Mouse (Mus musculus): ENCODE data around the gene Tnnc2.

Gene Tnnc2

GRCm38 (mm10) chr2:164773229-164773988, 6.4 kb downstream of the Tnnc2 start:
- no peak for DNase-seq (ENCODE audit: low read depth, low spot score)

- no peak for DNase-seq (ENCODE audit: low read depth, low spot score)
Measured at GRCm38 (mm10) chr2:164771123-164771522, 8.6 kb downstream of the Tnnc2 start.

GRCm38 (mm10) chr2:164770279-164770678, 9.5 kb downstream of the Tnnc2 start:
- DNase-seq (ENCODE audit: low read depth, low spot score), result no peak

- DNase-seq (ENCODE audit: low read depth, low spot score), result peak; percentile 96
Measured at GRCm38 (mm10) chr2:164769258-164770037, 10.3 kb downstream of the Tnnc2 start, which contains the start of gene Ube2c. Gene Ube2c (plus strand): TSS chr2:164769898.

- no peak for DNase-seq (ENCODE audit: low read depth, low spot score)
Measured at GRCm38 (mm10) chr2:164767812-164768540, 11.8 kb downstream of the Tnnc2 start.

- DNase-seq (ENCODE audit: low read depth, low spot score), result no peak
Measured at GRCm38 (mm10) chr2:164765841-164766240, 13.9 kb downstream of the Tnnc2 start.

GRCm38 (mm10) chr2:164762593-164762992, 17.2 kb downstream of the Tnnc2 start:
- DNase-seq (ENCODE audit: low read depth, low spot score), result no peak

GRCm38 (mm10) chr2:164761971-164762370, 17.8 kb downstream of the Tnnc2 start:
- DNase-seq (ENCODE audit: low read depth, low spot score), result no peak

GRCm38 (mm10) chr2:164761502-164761901, 18.3 kb downstream of the Tnnc2 start:
- DNase-seq (ENCODE audit: low read depth, low spot score), result no peak

- DNase-seq (ENCODE audit: low read depth, low spot score), result no peak
Measured at GRCm38 (mm10) chr2:164760059-164760833, 19.5 kb downstream of the Tnnc2 start.

- no peak for DNase-seq (ENCODE audit: low read depth, low spot score)
Measured at GRCm38 (mm10) chr2:164758692-164759091, 21.1 kb downstream of the Tnnc2 start.

GRCm38 (mm10) chr2:164757841-164758240, 21.9 kb downstream of the Tnnc2 start:
- no peak for DNase-seq (ENCODE audit: low read depth, low spot score)

GRCm38 (mm10) chr2:164754800-164755199, 25.0 kb downstream of the Tnnc2 start:
- no peak for DNase-seq (ENCODE audit: low read depth, low spot score)

GRCm38 (mm10) chr2:164754105-164754504, 25.7 kb downstream of the Tnnc2 start:
- DNase-seq (ENCODE audit: low read depth, low spot score), result no peak

GRCm38 (mm10) chr2:164752454-164752853, 27.3 kb downstream of the Tnnc2 start:
- DNase-seq (ENCODE audit: low read depth, low spot score), result no peak

- DNase-seq (ENCODE audit: low read depth, low spot score), result no peak
Measured at GRCm38 (mm10) chr2:164748991-164749390, 30.8 kb downstream of the Tnnc2 start.

GRCm38 (mm10) chr2:164748191-164748590, 31.6 kb downstream of the Tnnc2 start:
- DNase-seq (ENCODE audit: low read depth, low spot score), result no peak

GRCm38 (mm10) chr2:164746693-164747092, 33.1 kb downstream of the Tnnc2 start:
- no peak for DNase-seq (ENCODE audit: low read depth, low spot score)

- DNase-seq (ENCODE audit: low read depth, low spot score), result peak; percentile 86
Measured at GRCm38 (mm10) chr2:164745843-164746479, 33.8 kb downstream of the Tnnc2 start, which contains the start of the genes Wfdc3 and Dnttip1. Gene Wfdc3 (minus strand): TSS chr2:164745931. Gene Dnttip1 (plus strand): TSS chr2:164745983.

GRCm38 (mm10) chr2:164744987-164745386, 34.8 kb downstream of the Tnnc2 start:
- DNase-seq (ENCODE audit: low read depth, low spot score), result no peak

- no peak for DNase-seq (ENCODE audit: low read depth, low spot score)
Measured at GRCm38 (mm10) chr2:164739876-164740275, 39.9 kb downstream of the Tnnc2 start.
